Mouse (Mus musculus): ENCODE data around the gene Gfer.

Gene Gfer

GRCm38 (mm10) chr17:24647493-24647892, 48.5 kb downstream of the Gfer start:
- DNase-seq (ENCODE audit: low spot score) = no peak

- DNase-seq (ENCODE audit: low spot score) = no peak
Observed at GRCm38 (mm10) chr17:24646381-24646780, 49.6 kb downstream of the Gfer start.

GRCm38 (mm10) chr17:24645916-24646315, 50.0 kb downstream of the Gfer start:
- DNase-seq (ENCODE audit: low spot score) = no peak

DNA sequence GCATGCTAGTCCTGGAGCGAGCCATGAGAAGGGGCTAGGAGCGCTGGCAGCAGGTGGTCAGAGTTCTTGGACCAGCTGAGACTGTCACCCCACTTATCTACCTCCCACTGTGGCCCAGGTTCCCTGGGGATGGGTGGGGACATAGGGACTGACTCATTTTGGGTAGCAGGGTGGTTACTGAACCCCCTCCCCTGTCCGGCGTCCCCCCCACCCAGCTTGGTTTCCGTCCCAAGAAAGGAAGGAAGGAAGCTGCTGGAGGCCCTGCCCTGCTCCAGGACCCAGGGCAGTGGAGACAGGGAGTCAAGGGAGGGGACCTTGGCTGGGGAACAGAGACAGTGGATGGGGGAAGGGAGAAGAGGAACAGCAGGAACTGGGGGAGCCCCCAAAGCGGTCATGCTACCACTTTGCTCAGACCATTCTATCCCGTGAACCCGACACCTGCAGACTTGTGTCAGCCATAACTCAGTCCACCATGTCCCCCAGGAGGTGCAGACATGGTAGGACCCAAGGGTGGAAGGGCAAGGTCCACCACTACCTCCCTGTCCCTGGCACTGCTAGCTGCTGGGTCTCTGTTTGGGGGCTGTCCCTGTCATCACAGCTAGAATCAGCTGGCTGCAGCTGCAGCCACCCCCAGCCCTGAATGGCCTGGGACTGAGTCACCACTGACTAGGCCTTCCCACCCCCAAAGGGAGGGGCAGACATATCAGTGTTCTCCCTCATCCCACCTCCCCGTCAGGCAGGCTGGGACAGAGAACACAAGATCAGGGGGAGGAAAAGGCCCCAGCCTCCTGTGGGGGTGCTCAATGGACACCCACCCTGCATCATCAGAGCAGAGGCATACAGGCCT, 50.9 kb downstream of the Gfer start:
- no peak for DNase-seq (ENCODE audit: low spot score)

DNA sequence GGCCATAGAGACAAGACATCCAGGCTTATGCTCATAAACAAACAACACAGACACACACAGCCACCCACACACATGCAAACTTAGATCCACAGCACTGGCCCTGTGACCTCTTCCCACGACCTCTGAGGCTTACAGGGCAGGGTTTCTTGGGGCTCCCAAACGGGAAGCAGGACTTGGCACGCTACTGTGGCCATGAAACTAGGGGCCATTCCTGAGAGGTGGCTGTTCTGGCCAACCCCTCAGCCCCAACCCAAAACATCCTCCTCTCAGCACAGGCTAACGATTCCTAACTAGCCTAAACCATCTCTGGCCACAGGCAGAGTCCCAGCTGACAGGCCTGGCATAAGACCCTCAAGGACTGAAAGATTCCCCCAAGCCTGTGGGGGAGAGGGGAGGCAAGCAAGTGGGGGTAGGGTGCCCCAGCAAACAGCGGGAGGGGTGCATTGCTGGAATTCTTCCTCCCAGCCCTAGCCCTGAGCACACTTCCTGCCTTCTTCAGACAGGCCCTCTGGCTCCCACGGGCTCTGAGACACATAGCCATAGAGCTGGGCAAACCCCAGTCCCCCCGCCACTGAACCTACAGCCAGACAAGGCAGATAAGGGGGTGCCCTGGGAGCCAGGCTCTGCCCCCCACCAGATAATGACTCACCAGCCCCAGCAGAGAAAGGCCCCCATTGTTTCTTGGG, 51.8 kb downstream of the Gfer start:
- no peak for DNase-seq (ENCODE audit: low spot score)
